Mouse (Mus musculus) spleen, adult 2 months (tissue): ENCODE results near the gene Selenos.

Source experiments
- CTCF ChIP-seq: fragments of 200-500 bp; IDR thresholded peaks from 2 replicates; pipeline ENCODE4 v1.5.1; 2011; ENCODE audit warnings: mild to moderate bottlenecking, inconsistent platforms; ENCODE audit not compliant: insufficient read depth, insufficient read length, insufficient replicate concordance; ENCODE audit errors: extremely low read depth
- POLR2A ChIP-seq: fragments of 200-500 bp; IDR thresholded peaks from 2 replicates; pipeline ENCODE4 v1.6.1; 2011; ENCODE audit warnings: low read depth, low read length, inconsistent platforms

DNA sequence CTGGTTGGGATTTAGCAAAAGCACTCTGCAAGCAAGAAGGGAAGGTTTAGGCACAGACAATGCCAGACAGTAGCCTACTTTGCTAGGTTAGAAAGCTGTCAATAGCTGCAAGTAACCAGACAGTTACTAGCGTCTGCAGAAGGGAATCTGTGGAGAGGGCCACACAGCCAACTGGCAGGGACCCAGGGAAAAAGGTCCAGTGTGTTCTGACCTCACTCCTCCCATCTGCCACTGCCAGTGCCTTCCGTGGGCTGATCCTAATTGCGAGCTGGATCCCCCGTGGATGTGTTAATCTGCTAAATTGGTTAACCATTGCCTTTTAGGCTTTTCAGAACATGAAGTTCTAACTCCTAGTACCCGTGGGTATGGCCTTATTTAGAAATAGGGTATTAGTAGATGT is 14.7 kb downstream of the Selenos start:
- no peak for TF ChIP-seq CTCF
- no peak for TF ChIP-seq POLR2A
